Mouse (Mus musculus): ENCODE results near the gene Cep295nl. TPM values are rescaled to one million over a fixed set of nuclear protein-coding genes. Genes with fewer than 3 reads are reported as not detected.

The Cep295nl gene
- total RNA-seq, 1 experiment from 2014 or later = not detected

- ATAC-seq (replicated peaks; ENCODE audit: low read depth, poor library complexity, severe bottlenecking) = no peak
Observed at GRCm38 (mm10) chr11:118360491-118360890, 18.2 kb upstream of the Cep295nl start.

GRCm38 (mm10) chr11:118355640-118356039 is 13.3 kb upstream of the Cep295nl start, which contains the start of gene Timp2:
Gene Timp2 (minus strand): TSS chr11:118355740.
- ATAC-seq (replicated peaks; ENCODE audit: low read depth, poor library complexity, severe bottlenecking) = no peak

GRCm38 (mm10) chr11:118355205-118355604 is 12.9 kb upstream of the Cep295nl start:
- ATAC-seq (replicated peaks; ENCODE audit: low read depth, poor library complexity, severe bottlenecking) = peak; percentile 93

GRCm38 (mm10) chr11:118354636-118355191 is 12.4 kb upstream of the Cep295nl start:
- ATAC-seq (replicated peaks; ENCODE audit: low read depth, poor library complexity, severe bottlenecking) = no peak

GRCm38 (mm10) chr11:118349494-118349893 is 7.2 kb upstream of the Cep295nl start:
- no peak for ATAC-seq (replicated peaks; ENCODE audit: low read depth, poor library complexity, severe bottlenecking)

GRCm38 (mm10) chr11:118348877-118349276 is 6.6 kb upstream of the Cep295nl start:
- peak; percentile 81 for ATAC-seq (replicated peaks; ENCODE audit: low read depth, poor library complexity, severe bottlenecking)

GRCm38 (mm10) chr11:118348419-118348818 is 6.1 kb upstream of the Cep295nl start:
- peak; percentile 43 for ATAC-seq (replicated peaks; ENCODE audit: low read depth, poor library complexity, severe bottlenecking)

- no peak for ATAC-seq (replicated peaks; ENCODE audit: low read depth, poor library complexity, severe bottlenecking)
Observed at GRCm38 (mm10) chr11:118347911-118348310, 5.6 kb upstream of the Cep295nl start.

GRCm38 (mm10) chr11:118347391-118347790 is 5.1 kb upstream of the Cep295nl start:
- ATAC-seq (replicated peaks; ENCODE audit: low read depth, poor library complexity, severe bottlenecking) = no peak

GRCm38 (mm10) chr11:118346395-118347096 is 4.2 kb upstream of the Cep295nl start:
- no peak for ATAC-seq (replicated peaks; ENCODE audit: low read depth, poor library complexity, severe bottlenecking)

GRCm38 (mm10) chr11:118345693-118346092 is 3.4 kb upstream of the Cep295nl start:
- no peak for ATAC-seq (replicated peaks; ENCODE audit: low read depth, poor library complexity, severe bottlenecking)

GRCm38 (mm10) chr11:118343629-118344028 is 1.3 kb upstream of the Cep295nl start:
- no peak for ATAC-seq (replicated peaks; ENCODE audit: low read depth, poor library complexity, severe bottlenecking)

- ATAC-seq (replicated peaks; ENCODE audit: low read depth, poor library complexity, severe bottlenecking) = peak; percentile 81
Observed at GRCm38 (mm10) chr11:118337491-118338168, 4.7 kb downstream of the Cep295nl start.

- ATAC-seq (replicated peaks; ENCODE audit: low read depth, poor library complexity, severe bottlenecking) = no peak
Observed at GRCm38 (mm10) chr11:118333431-118333830, 8.9 kb downstream of the Cep295nl start.

GRCm38 (mm10) chr11:118332376-118332775 is 9.9 kb downstream of the Cep295nl start:
- no peak for ATAC-seq (replicated peaks; ENCODE audit: low read depth, poor library complexity, severe bottlenecking)

GRCm38 (mm10) chr11:118330777-118331176 is 11.5 kb downstream of the Cep295nl start:
- no peak for ATAC-seq (replicated peaks; ENCODE audit: low read depth, poor library complexity, severe bottlenecking)

GRCm38 (mm10) chr11:118330361-118330760 is 11.9 kb downstream of the Cep295nl start:
- ATAC-seq (replicated peaks; ENCODE audit: low read depth, poor library complexity, severe bottlenecking) = no peak

GRCm38 (mm10) chr11:118328947-118329346 is 13.4 kb downstream of the Cep295nl start:
- no peak for ATAC-seq (replicated peaks; ENCODE audit: low read depth, poor library complexity, severe bottlenecking)

GRCm38 (mm10) chr11:118328511-118328910 is 13.8 kb downstream of the Cep295nl start:
- no peak for ATAC-seq (replicated peaks; ENCODE audit: low read depth, poor library complexity, severe bottlenecking)

GRCm38 (mm10) chr11:118326991-118327971 is 15.0 kb downstream of the Cep295nl start:
- ATAC-seq (replicated peaks; ENCODE audit: low read depth, poor library complexity, severe bottlenecking) = no peak

Measured in common myeloid progenitor, adult 5-6 weeks (primary cell).